Mouse (Mus musculus) right cerebral cortex, postnatal 25 days (tissue): ENCODE data around the gene Taar2.

ENCODE experiments used
- DNase-seq: peaks from one replicate; pipeline ENCODE4 v3.0.0; 2022

The Taar2 gene

GRCm38 (mm10) chr10:23986419-23986818, 48.0 kb downstream of the Taar2 start:
- DNase-seq, result no peak
